Mouse (Mus musculus) v-Abl transformed pro-B cells (cell line): Measurements from ENCODE around the gene Gm10354.
"Not testable (repeated sequence)": the region's sequence is repeated elsewhere in the genome, so short reads cannot be mapped to it uniquely, and the experiment has no call there.

ENCODE experiments used
- in situ Hi-C, 2 experiments: fragments of 400-800 bp; cut with MboI; formaldehyde crosslinking; loops; one replicate each; pipeline ENCODE4 v1.15.1; 2025; ENCODE audit not compliant: unreplicated experiment in 2 of 2

Gm10354 gene

DNA sequence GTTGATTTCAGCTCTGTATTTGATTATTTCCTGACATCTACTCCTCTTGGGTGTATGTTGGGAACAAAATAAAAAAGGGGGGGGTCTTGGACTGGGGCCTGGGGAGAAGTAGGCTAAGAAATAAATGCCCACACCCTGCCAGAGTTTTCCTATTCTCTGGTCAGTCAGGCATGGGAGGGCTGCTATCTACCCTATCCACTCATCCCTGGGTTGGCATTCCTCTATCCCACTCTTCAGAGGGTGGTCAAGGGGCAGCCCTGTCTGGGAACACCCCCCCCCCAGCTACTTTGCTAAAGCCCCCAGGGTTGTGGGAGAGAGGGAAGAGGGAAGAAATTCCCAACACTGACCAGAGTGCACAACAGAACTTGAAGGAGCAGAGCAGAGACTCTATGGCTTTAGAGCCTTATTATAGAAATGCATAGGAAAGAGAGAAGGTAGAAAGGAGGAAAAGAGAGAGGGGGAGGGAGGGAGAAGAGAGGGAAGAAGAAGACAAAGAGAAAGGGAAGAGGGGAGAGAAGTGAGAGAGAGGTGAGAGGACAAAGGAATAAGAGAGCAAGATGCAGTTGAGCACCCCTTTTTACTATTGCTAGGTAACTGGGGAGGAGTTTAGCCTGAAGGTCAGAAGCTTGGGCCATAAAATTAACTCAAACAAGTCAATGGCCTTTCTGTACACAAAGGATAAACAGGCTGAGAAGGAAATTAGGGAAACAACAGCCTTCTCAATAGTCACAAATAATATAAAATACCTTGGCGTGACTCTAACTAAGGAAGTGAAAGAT lies 22.6 kb downstream of the Gm10354 start:
- in situ Hi-C loops = not testable (repeated sequence)

DNA sequence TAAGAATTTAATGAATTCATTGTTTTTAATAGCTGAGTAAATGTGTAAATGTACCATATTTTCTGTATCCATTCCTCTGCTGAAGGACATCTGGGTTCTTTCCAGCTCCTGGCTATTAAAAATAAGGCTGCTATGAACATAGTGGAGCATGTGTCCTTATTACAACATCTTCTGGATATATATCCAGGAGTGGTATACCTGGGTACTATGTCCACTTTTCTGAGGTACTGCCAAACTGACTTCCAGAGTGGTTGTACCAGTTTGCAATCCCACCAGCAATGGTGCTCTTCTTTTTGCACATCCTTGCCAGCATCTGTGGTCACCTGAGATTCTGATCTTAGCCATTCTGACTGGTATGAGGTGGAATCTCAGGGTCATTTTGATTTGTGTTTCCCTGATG lies 25.1 kb downstream of the Gm10354 start:
- in situ Hi-C loops = not testable (repeated sequence)

DNA sequence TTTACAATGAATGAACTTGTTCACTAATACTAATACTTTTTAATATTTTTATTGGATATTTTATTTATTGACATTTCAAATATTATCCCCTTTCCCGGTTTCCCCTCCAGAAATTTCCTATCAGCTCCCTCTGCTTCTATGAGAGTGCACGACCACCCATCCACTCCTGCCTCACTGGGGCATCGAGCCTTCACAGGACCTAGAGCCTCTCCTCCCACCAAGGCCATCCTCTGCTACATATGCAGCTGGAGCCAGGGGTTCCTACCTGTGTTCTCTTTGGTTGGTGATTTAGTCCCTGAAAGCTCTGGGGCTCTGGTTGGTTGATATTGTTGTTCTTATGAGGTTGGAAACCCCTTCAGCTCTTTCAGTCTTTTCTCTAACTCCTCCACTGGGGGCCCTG lies 26.0 kb downstream of the Gm10354 start:
- in situ Hi-C loops = not testable (repeated sequence)

DNA sequence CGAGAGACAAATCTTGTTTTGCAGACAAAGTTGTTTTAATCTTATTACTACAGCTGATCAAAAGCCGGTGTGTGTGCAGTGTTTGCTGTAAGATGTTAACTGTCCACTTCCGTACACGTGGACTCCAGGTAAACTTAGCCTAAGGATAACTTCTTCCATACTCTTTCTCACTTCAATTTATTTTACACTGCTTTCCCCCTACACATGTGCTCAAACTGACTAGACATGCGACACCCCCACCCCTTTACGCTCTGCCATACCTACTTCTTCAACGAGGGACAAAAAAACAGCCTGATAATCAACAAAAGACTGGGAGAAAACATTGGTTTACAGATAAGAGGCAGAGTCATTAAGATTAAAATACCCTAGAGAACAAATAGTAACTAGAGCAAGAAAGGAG lies 26.9 kb downstream of the Gm10354 start:
- in situ Hi-C loops = not testable (repeated sequence)

DNA sequence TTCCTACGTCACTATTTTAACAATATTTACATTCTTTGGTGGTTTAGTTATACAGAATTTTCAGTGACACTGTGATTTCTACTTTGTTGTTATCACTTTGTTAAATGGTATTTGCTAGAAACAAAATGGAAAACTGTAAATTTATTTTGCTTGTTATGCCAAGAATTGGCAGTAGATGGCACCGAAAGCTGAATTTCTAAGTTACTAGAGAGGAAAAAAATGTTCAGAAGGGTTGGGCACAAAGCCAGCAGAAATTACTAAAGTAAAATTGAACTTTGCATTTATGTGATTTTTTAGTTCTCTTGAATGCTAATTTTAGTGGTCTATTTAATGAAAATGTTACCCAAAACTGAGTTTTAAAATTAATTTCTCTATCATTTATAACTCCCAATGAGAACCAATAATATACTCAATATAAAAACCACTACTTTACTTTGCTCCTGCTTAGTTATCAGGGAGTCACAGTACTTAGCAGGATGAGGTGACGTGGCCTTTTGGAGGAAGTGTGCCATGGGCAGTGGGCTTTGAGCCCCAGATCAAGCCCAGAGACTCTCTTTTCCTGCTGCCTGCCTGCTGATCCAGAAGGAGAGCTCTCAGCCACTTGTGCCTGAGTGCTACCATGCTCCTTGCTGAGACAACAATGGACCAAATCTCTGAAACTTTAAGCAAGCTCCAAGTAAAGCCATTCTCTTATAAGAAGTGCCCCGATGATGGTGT lies 31.1 kb downstream of the Gm10354 start:
- in situ Hi-C loops = not testable (repeated sequence)

DNA sequence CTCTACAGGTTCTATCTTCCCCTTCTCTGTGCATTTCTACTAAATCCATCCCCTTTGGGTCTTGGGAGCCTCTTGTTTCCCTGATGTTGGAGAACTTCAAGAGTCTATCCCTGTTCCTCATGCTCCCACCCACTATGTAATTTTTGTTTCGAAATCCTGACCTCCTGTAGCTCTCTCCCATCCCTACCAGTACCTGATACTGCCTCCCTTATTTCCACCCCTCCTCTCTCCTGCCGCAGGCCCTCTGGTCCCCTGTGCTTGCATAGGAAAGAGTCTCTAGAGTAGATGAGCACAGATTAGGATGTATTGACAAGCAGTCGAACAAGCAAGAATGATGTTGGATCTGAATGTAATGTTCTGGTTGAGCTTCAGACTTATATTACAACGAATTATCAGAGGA lies 33.2 kb downstream of the Gm10354 start:
- in situ Hi-C loops = not testable (repeated sequence)

DNA sequence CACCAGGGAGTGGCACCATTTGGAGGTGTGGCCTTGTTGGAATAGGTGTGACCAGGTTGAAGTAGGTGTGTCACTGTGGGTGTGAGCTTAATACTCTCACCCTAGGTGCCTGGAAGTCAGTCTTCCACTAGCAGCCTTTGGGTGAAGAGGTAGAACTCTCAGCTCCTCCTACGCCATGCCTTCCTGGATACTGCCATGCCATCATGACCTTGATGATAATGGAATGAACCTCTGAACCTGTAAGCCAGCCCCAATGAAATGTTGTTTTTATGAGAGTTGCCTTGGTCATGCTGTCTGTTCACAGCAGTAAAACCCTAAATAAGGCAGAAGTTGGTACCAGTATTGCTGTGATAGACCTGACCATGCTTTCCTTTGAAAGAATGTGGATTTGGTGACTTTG lies 37.7 kb downstream of the Gm10354 start:
- in situ Hi-C loops = not testable (repeated sequence)

DNA sequence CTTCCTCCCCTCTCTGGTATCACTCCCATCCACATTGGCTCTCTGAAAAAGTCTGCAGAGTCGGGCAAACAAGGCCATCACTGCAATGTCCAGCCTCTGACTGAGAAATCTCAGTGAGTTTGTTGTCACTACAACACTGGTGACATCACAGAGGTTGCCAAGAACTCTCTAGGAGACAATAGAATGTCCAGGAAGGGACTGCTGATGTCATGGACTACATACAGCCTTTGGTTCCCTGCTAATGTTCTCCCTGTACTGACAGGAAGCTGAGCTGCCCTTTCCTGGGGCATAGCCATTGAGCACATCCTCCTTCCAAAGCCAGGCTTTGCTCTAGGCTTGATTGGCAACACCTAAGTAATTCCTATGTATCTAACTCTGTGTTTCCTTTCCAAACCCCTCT lies 40.4 kb downstream of the Gm10354 start, which contains the start of gene Speer4e:
TSS of gene Speer4e (minus strand) at position 101 of the 400 bp plus-strand sequence.
- in situ Hi-C loops = not testable (repeated sequence)

DNA sequence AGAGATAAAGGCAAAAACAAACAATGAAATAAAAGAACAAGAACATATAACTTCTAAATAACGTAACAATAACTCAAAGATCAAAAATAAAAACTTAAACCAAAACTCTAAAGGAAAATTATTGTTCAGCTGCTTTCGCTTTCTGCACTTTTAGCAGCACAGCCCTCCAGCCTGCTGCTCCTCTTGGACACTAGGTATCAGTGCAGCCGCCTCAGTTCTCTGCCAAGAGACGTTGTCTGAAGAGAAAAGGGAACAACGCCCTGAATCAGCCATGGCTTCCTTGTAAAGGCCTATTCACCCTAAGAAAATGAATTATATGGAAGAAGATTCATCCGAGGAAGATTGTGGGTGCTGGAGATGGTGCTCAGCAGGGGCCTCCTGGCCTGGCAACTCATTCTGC lies 45.0 kb downstream of the Gm10354 start:
- in situ Hi-C loops = not testable (repeated sequence)

DNA sequence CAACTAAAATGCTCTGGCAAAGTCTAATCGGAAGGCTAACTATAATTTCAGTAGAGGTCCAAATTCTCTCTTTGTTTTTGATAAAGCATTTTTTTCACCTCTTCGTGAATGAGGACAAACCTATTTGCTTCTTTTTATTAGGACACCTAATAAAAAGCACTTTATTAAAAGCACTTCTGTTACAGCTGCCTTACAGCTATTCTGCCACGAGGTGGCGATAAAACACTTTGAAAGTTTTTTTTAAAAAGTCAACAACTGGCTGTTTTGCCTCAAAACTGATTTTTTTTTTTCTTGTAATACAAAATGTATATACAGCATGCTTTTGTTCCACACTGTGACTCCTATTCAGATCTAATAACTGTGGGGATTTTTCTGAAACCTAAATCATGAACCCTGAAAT lies 51.7 kb downstream of the Gm10354 start:
- in situ Hi-C loops = not testable (repeated sequence)
